Mouse (Mus musculus) left cerebral cortex, adult 18-20 months (tissue): Measurements from ENCODE around the gene Fkrp. TPM values are rescaled to one million over a fixed set of nuclear protein-coding genes. Genes with fewer than 3 reads are reported as not detected.

ENCODE experiments used
- total RNA-seq, 2 experiments: library from RNA; stranded (reverse); gene quantifications; 2 replicates each; pipeline ENCODE4 v1.2.3; 2021

Gene Fkrp
- total RNA-seq, 2 experiments from 2014 or later: 51.3 to 56.2 TPM

Other genes starting within 250 kb of the Fkrp start
- 100 to 1,000 TPM; 129 to 133 TPM for gene Arhgap35, start 201.7 kb downstream of the Fkrp start, total RNA-seq
- not detected for gene Ceacam15, start 141.0 kb downstream of the Fkrp start, total RNA-seq
- gene Ceacam9, start 94.8 kb downstream of the Fkrp start, total RNA-seq: under 1 TPM in 1 of 2 experiments, not detected in 1; 0.40 TPM
- gene Ap2s1, start 78.3 kb downstream of the Fkrp start, total RNA-seq: 100 to 1,000 TPM; 227 to 260 TPM
- 1 to 10 TPM; 2.9 to 4.2 TPM for gene Slc1a5, start 35.4 kb downstream of the Fkrp start, total RNA-seq
- 100 to 1,000 TPM; 258 to 281 TPM for gene Strn4, start 843 bp downstream of the Fkrp start, total RNA-seq
- 1 to 10 TPM; 5.6 to 7.8 TPM for gene Prkd2, start 26.2 kb upstream of the Fkrp start, total RNA-seq
- gene Dact3, start 58.6 kb upstream of the Fkrp start, total RNA-seq: 100 to 1,000 TPM; 186 to 201 TPM
- gene Gng8, start 75.1 kb upstream of the Fkrp start, total RNA-seq: 1 to 10 TPM; 2.9 to 3.4 TPM
- gene Ptgir, start 89.8 kb upstream of the Fkrp start, total RNA-seq: under 1 TPM in 1 of 2 experiments, not detected in 1; 0.12 TPM
- 1,000 to 10,000 TPM; 1,746 to 1,798 TPM for gene Calm3, start 107.4 kb upstream of the Fkrp start, total RNA-seq
- gene Pnmal2, start 128.0 kb upstream of the Fkrp start, total RNA-seq: 100 to 1,000 TPM; 291 to 326 TPM
- 100 to 1,000 TPM; 112 to 119 TPM for gene Pnmal1, start 142.9 kb upstream of the Fkrp start, total RNA-seq
- 10 to 100 TPM; 61.0 to 65.7 TPM for gene Gm42372, start 166.4 kb upstream of the Fkrp start, total RNA-seq
- 1 to 10 TPM; 2.1 to 2.6 TPM for gene Ccdc8, start 176.0 kb upstream of the Fkrp start, total RNA-seq
- gene Ppp5c, start 211.2 kb upstream of the Fkrp start, total RNA-seq: 100 to 1,000 TPM; 147 to 181 TPM
- gene Hif3a, start 245.7 kb upstream of the Fkrp start, total RNA-seq: 1 to 10 TPM; 3.1 to 3.2 TPM